Mouse (Mus musculus): ENCODE data around the gene Kif21a.

DNA sequence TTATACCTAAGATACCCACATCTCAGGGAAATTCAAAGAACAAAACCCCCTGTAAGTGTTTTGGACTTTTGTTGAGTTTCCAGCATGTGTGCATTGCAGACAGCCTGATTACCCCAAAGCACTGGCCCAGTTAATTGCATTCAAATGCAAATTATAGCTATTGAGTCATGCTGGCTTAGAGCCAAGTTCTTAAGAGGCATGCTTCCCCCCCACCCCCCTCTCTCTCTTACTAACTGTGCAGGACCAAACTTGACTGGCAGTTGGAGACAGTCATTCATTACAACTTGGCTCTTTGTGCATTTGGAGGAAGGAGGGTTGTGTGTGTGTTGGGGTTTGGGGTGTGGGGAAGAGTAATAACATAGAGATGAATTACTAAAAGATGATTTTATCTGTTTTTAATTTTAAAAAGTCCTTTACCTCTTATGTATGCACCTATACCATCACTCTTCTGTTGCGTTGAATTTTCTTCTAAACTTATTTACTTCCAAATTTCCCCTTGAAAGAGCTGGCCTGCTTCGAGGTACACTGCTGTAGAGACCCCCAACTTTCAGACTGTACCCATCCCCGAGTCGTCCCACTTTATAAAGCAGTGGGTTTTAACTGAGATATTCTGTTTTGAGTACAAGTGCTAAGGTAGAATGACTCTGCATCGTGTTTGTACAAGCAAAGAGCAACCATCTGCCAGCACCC, 6.6 kb upstream of the Kif21a start:
- TF ChIP-seq CTCF (IDR thresholded peaks at IDR 0.05; ENCODE audit: borderline replicate concordance, extremely low read depth, insufficient read depth, insufficient read length) (no peak), POLR2A (IDR thresholded peaks at IDR 0.05; ENCODE audit: borderline replicate concordance, extremely low read depth, insufficient read depth, insufficient read length, poor library complexity, severe bottlenecking) (no peak)

Measured in brain, embryonic 14.5 days (tissue).